Mouse (Mus musculus) embryo, embryonic 9.5 days (tissue): Measurements from ENCODE around the gene Cbr4.

ENCODE experiments used
- DNase-seq: peaks from one replicate; pipeline ENCODE4 v3.0.0-alpha.2; 2017; ENCODE audit errors: extremely low spot score

The Cbr4 gene

DNA sequence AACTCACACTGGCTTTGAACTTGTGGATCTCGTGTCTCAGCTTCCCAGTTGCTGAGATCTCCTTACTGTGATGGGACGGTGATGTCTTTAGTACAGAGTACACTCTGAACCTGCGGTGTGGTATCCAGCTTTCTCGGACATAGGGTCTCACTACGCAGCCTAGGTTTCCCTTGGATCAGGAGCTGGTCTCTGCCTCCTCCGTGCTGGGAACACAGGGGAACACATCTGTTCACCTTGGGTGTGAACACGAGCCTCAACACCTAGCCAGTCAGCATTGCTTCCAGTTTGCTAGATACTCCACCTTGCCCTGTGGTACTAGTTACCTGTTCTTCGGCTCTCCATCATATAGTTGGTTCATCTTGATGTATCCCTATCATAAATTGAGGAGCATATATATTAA, 1.1 kb downstream of the Cbr4 start:
- no peak for DNase-seq

DNA sequence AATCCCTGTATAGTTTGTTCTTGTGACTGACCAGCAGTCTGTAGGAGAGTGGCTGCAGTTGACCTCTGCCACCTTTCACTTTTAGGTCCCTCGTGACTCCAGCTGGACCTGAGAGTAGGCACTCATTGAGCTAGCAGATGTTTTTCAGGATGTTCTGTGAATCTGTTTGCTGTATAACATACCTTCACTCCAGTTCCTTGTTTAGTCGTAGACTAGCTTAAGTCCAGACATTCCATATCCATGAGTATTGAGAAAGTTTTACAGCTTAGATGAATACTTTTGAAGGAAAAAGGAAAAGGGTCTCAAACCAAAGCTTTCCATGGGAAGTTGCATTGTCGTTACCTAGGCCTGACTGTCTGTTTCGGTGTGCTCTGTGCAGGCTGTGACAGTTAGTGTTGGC, 9.6 kb downstream of the Cbr4 start:
- no peak for DNase-seq

DNA sequence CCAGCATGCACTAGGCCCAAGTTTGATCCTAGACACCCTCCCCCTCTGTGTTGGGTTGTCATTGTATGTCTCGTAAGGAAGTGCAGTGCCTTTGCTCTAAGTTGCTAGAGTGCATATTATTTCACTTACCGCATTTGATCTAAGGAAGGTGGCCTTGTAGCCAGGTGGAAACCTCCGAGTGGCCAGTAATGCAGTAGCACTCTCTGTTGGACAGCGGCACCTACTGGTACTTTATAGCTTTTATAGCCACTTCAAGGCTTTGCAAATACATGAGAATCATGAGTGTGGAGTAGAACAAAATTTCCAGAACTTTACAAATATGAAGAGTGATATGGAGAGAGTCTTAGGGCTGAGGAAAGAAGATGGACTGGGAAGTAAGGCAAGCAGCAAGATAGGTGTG, 11.5 kb downstream of the Cbr4 start:
- no peak for DNase-seq

DNA sequence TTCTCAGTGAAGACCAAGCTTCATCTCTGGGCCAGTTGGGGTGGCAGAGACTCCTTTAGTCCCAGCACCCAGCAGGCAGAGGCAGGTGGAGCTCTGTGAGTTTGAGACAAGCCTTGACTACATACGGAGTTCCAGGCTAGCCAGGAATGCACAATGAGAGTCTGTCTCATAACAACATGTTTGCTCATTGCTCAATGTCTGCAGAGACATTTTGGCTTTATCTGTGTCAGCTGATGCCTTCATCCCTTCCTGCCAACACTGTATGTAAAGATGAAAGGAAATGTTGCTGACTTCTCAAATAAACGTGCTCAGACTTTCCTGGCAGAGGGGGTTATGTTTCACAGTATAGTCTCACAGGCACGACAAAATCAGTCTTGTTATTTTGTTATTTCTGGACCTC, 13.4 kb downstream of the Cbr4 start:
- no peak for DNase-seq

DNA sequence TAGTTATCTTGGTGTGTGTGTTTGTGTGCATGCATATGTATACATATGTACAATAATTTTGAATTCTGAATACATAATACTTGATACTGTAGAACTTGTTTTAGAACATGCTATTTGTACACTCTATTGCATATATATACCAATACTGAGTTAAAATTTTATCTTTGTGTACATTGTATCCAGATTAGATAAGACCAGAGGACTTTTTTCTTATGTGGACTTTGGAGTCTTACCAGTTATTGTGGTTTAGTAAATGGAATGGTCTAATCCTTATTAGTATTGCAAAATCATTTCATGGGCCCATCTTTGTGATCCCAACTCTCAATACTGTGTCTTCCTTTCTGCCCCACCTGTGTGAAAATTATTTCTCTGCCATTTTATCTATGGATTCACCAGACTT, 14.7 kb downstream of the Cbr4 start:
- no peak for DNase-seq

DNA sequence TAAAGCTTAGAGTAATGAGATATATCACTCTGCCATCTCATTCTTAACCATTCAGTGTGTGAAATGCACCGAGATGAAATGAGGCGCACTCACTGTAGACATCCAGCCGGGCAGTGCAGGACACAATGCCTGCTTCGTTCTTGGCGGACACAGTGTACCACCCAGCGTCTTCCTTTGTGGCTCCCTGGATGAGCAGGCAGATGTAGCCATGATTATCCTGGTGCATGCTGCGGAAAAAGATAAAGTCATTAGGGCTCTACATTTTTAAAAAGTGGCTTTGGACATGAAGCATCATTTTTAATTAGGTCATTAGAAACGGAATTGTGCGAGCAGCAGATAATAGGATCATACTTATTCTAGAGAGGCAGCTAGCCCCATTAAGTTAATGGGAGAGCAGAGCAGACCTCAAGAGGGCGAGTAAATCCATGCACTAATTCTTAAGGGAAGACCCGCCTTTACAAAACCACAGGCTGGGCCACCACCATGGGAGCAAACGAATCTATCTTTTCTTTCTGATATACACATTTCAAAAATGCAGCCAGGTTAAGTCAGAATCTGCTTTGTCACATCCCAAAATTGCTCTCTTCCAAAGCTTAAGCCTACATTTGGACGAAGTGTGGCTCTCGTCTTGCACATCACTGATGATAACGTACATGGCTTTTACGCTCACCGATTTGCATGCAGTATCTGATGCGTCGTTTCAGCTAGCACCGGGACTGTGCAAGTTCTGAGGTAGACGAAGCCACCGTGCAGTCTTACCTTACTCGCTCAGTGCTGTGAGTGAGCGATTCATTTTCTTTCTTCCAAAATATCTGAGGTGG, 27.8 kb downstream of the Cbr4 start:
- DNase-seq: no peak

DNA sequence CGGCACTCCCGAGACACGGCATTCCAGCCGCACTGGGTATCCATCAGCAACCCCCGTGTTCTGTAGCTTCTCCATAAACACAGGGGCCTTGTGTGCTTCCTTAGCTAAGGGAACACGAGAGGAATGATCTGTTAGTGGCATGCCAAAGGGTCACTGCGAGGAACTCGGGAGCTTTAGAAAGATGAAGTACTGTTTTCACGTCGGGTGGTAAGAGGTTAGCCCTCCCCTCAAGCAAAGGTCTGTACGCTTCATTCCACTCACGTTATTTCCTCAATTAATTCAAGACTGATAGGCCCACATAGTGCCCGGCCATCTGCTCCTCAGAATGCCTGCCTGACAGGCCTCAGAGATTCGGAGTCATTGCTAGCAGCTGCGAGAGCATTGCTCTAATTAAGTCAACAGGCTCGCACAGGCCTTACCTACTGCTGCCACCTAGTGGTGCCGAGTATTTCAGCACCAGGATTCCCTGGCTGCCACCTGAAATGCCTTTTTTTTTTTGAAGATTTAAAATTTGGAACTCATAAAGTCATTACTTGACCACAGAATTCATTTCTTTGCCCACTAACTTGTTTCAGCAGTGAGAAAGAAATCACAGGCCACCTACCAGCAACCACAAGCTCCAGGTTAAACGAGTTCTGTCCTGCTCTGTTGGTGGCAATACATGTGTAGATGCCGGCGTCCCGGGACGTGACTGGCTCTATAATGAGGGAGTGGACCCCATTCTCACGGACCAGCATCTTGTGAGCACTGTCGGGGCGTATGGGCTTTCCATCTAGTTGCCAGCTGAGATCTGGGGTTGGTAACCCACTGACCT, 28.6 kb downstream of the Cbr4 start:
- DNase-seq: peak; percentile 77

DNA sequence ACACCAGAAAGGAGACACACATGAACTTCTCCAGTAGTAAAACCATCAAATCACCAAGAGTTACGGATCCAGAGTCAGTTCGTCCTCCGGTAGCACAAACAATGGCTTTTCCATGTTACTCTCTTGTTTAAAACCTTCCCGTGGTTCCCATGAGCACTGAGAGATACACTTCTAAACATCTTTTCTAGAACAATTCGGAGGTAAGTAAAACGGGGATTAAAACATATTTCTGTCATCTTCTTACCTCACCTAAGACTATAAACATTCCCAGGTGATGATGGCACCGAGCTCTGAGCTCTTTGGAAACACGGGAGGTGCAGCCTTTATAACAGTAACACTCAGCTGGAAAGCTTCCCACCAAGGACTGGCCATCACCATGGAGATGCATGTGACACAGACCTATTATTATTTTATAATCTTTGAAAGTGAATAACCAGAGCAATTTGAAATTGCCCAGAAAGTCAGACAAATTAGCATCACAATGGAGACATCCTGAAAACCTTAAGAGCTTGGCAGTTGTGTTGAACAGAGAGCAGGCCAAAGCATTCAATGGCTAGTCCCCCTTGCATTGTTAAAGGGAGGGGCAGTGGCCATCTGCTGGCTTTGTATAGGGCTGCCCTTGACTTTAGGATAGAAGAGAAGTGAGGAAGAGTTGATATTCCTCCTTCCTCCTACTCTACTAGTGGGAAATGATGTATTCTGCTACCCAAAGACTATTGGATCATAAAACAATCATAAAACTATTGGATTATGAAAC, 29.4 kb downstream of the Cbr4 start:
- DNase-seq: no peak

DNA sequence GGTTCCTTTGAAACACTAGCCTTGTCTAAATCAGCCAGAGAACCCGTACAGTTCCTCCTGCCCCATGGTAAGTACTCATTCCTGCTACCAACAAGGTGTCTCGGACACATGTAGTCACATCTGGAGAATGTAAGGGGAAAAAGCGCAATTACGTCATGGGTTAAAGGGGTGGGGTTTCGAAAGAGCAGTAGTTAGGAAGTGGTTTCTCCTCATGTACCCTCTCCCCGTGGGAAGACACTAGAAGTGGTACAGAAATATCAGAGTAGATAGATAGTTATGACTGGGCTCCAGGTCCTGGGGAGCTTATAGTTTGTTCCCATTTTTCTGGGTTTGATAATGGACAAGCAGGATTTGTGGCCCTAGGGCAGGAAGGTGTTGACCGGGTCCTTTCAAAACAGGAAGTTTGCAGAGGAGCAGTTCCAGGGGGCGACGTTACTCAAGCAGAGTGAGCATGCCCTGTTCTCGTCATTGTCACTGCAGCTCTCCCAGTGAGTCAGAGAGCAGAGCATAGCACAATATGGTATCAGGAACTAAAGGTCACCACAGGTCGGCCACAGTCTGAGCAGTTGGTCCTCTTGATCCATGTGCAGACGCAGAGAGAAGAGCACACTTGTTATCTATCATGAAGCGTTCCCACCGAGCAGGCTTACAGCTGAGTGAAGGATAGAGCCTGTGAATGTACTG, 30.1 kb downstream of the Cbr4 start:
- no peak for DNase-seq

DNA sequence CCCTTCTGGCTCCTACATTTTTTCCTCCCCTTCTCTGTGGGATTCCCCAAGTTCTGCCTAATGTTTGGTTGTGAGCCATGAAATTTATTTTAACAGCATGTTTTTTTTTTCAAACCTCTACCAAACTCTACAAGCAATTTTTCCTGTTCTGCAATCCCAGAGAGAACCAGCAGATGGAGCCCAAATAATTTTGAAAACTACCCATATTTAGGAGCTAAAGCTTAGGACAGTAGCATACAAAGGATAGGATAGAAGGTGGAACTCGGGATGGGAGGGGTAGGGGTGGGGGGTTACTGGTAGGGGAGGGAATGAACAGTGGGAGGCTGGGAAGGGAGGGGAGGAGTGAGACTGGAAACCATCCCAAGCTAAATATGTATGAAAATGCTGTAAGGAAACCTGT, 34.6 kb downstream of the Cbr4 start:
- DNase-seq: peak; percentile 45

DNA sequence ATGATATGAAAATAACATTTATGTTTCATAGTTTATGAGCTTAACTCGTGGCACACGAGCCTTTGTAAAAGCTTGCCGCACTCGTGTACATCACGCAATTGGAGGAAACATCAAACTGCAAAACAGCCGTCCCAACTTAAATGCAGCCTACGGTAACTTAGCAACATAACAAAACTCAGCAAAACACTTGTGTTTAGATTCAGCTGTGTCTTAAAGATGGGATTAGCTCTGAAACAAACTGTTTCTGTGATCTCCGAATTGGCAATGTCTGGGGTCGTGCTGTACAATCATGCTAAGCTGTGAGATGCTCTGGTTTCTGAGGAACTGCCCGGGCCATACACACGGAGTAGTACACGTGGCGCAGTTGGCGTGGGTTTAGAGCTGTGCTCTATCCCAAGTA, 39.5 kb downstream of the Cbr4 start:
- DNase-seq: no peak

DNA sequence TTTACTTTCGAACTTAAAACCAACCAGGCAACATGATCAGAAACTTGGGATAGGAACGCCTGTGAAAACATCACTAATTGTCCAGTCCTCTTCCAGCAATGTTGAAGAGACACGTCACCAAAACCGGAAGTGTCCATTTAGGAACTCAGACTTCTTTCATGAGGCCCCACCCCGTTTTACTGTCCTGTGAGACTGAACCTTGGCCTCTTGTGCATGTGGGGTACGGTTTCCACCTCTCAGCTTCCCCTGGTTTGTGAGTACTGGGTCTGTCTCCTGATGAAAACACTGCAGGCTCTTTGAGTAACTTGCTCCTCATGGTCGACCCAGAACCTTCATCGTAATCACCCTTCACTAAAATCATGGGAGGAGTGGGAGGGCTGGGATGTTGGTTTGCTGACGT, 40.7 kb downstream of the Cbr4 start:
- DNase-seq: no peak

DNA sequence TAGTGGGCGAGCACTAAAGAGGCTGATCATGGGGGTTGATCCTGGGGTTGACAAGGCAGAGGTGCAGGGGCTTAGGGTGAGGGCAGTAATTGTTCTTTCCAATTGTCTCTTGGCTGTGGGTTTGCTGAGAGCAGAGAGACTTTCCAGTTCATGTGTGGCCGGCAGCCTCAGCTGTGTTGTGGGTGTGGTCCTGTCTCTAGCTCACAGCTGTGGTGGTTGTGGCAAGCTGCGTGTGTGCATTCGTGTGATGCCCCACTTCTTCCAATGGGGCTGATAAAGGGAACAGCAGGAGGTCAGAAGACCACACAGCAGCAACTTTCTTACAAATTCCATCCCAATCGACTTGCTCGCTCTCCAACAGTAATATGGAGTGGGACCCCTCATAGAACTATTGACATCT, 41.1 kb downstream of the Cbr4 start:
- DNase-seq: no peak

DNA sequence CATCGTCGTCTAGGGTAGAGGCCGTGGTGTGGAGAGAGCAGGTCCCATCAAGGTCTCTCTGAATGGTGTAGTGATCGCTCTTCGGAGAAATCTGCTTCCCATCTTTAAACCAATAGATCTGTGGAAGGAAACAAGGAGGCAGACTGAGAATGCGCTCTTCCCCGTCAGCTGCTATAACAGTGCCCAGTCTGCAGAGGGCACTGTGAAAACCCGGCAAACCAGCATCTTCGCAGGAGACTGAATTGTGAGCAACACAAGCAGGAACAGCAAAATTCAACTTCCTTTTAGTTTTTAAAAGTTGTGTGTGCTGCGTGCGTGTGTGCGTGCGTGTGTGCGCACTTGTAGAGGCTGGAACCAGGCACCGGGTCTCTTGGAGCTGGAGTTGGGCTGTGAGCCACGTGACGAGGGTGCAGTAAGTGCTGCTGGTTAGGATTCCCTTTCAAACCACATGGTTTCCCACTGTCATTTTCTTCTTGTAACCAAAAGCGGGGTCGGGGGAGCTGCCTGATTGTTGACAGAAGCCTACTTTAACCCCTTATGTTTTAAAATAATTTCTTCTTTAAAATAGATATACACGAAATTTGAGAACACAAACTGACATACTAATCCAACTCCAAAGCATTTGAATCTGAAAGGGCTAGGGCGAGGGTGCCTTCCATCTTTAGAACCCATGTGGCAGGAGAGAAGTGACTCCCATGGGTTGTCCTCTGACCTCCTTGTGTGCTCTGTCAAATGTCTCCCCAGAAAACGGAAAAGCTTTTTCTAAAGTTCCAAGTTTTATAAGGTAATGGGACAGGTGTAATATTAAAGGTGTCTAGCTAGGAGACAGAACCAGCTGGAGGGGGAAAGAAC, 44.6 kb downstream of the Cbr4 start:
- no peak for DNase-seq

DNA sequence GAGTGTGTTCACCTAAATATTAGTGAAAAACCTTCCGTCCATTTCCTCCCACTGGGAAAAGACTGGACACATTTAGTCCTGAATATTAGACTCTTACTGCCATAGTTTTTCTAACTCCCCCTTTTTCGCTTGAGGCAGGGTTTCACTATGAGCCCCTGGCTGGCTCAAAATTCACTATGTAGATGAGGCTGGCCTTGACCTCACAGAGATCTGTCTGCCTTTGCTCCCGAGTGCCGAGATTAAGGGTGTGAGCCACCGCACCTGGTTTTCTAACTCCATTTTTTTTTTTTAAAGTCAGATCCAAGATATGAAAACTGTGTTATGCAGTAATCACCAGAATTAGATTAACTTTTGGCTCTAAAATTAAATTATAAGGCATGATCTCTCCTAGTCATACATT, 45.3 kb downstream of the Cbr4 start:
- no peak for DNase-seq

DNA sequence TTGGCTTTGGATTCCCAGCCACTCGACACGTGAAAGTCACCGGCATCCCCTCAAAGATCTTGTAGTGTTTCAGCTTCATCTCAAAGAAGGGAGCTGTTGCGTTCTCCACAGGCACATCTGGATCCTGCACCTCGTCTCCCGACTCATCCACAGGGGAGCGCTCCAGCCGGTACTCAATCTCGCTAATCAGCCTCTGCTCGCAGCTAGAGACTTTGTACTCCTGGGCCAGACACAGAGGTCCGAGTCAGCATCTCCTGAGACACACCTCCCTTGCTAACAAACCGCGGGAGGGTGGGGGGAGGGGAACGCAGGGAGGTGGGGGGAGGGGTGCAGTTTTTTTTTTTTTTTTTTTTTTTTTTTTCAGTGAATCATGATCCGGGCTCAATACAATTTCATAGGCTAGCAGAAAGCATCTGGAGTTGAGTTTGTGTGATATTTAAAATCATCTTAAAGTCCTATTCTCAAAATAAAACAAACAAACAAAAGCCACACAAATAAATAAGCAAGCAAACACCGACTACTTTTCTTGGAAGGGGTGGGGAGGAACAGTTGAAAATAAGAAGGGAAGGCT, 45.9 kb downstream of the Cbr4 start:
- DNase-seq: no peak

DNA sequence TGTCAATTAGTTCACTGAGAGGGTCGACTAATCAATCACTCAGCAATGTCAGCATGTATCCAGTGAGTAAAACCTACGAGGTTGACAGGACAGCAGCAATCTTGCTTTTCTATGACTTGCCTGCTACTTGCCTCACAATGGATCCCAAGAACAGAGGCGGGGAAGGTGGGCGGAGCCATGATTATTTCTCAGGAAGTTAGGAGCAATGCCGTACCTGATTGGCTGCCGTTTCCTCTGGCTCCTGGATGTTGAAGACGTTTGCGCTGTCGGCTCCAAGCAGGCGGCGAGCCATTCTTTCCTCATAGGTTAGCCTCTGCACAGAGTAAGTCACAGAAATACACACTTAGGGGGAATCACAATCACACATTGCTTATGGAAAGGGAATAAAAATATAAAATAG, 47.9 kb downstream of the Cbr4 start:
- DNase-seq: no peak

DNA sequence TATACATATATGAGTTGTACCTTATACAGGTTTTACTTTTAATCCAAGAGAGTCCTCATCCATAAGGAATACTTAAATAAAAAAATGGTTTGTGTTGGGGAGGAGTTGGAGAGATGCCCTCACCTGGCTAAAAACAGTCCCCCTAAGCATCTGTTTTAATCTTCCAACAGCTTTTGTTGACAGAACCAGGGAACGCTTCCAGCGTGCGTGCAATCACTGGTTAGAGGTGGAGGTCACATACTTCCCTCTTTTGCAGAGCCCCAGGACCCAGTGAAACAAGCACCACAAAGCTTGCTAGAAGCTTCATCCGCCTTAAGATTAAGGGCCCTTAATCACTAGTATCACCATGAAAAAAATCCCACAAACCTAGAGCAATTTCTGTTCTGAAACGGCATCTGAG, 49.9 kb downstream of the Cbr4 start:
- DNase-seq: no peak

DNA sequence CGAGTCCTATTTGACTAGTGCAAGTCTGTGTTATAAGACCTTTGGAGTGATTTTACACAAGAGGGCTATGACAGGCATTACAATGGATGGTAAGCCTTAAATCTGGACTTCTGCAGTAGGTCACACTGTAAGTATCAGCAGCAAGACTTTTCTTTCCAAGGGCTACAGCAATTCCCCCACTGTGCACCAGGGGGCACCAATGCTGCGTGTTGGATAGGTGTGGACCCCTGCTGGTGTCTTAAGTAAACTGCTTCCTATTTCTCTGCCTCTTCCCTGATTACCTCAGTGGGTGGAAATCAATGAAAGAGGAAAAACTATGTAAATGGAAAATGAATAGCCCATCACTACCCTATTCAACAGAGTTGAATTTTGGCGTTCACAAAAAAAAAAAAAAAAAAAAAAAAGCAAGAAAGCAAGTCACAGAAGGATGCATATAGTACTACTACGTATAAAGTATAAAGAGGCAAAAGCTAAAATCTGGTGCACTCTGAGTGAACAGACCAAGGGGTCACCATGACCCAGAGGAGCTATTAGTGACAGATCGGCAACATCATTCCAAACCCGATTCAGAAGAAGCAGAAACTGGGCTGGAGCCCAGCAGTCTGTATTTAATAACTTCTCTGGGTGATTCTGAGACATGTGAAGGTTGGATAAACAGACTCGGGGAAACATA, 52.4 kb downstream of the Cbr4 start:
- peak; percentile 81 for DNase-seq

DNA sequence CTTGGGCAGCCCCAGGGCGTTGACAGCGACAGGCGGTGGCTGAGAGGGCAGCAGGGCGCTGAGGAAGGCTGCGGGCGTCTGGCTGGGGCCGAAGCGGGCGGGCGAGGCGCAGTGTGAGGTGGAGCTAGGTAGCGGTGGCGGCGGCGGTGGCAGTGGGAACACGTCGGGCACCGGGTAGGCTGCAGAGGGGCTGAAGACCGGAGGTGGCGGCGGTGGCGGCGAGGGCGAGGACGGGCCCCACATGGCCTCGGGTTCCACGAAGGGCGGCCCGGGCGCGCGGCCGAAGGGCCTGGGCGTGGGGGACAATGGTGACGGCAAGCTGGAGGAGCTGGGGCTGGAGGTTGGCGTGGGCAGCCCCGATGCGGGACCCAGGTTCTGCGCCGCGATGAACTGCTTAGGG, 62.1 kb downstream of the Cbr4 start:
- peak; percentile 9 for DNase-seq
